Mouse (Mus musculus): ENCODE data around the gene 1110032A03Rik. TPM values are rescaled to one million over a fixed set of nuclear protein-coding genes. Genes with fewer than 3 reads are reported as not detected.

Gene 1110032A03Rik
- total RNA-seq, 2 experiments from 2014 or later, result 47.5 to 69.0 TPM

- DNase-seq (ENCODE audit: low spot score in 2 of 2), result no peak
Measured at GRCm38 (mm10) chr9:50775662-50776126, 374 bp upstream of the 1110032A03Rik start.

- DNase-seq (ENCODE audit: low spot score in 2 of 2), result no peak
Measured at GRCm38 (mm10) chr9:50774026-50774462, 1.3 kb downstream of the 1110032A03Rik start.

DNA sequence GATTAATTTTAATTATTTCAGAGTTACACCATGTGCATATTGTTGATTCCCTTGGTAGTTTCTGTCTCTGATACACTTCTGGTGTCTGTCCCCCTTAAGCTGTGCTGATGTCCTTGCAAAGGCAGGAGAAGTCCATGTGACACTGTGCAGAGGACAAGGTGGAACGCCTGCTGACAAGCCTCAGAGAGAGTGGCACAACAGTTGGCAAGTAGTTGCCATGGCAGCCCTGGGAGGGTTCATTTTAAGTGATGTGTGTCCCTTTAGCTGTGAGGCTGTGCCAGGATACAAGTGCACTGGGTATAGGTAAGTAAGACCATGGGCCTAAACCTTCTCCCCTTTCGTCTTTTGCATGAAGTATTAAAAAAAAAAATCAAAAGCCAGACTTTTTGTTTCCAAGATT, 5.3 kb downstream of the 1110032A03Rik start:
- DNase-seq (ENCODE audit: low spot score in 2 of 2), result no peak

GRCm38 (mm10) chr9:50768107-50769002, 7.0 kb downstream of the 1110032A03Rik start, which contains the start of gene Fdxacb1:
Fdxacb1 (plus strand) TSS chr9:50768236.
- peak; percentile 96 for DNase-seq (ENCODE audit: low spot score in 2 of 2)

DNA sequence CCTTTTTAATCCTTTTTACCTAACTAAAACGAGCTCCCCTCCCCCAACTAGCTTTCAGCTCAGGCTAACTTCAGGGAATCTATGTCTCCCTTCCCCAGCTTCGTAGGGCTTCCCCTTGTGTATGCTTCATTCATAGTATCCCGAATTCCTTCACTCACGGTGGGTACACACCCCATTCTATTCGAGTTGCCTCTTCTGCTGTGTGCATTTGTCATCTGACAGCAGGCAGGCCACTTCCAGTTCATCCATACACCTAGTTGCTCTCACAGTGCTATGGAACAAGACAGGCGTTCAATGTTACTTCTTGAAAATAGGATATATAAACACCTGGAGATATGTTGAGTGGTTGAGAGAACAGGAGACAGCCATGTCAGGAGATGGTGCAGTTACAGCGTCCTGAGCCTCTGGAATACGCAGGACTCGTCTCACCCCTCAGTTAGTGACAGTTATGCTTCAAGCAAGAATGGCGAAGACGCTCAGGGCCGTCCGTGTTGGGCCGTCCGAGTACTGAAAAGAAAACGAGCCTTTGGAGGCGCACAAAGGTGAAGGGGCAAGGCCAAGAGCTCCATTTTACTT, 7.7 kb downstream of the 1110032A03Rik start:
- no peak for DNase-seq (ENCODE audit: low spot score in 2 of 2)

DNA sequence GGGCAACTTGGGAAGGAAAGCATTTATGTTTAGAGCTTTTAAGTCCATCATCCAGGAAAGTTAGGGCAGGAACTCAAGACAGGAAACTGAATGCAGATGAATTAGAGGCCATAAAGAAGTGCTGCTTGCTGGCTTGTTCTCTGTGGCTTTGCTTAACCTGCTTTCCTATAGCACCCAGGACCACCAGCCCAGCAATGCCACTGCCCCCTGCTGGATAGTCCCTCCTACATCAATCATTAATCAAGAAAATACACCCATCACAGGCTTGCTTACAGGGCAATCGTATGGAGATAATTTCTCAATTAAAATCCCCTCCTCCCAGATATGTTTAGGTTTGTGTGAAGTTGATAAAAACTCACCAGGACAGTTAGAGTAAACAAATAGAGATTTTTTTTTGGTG, 12.0 kb downstream of the 1110032A03Rik start:
- no peak for DNase-seq (ENCODE audit: low spot score in 2 of 2)

GRCm38 (mm10) chr9:50761520-50762243, 13.6 kb downstream of the 1110032A03Rik start:
- DNase-seq (ENCODE audit: low spot score in 2 of 2), result no peak

DNA sequence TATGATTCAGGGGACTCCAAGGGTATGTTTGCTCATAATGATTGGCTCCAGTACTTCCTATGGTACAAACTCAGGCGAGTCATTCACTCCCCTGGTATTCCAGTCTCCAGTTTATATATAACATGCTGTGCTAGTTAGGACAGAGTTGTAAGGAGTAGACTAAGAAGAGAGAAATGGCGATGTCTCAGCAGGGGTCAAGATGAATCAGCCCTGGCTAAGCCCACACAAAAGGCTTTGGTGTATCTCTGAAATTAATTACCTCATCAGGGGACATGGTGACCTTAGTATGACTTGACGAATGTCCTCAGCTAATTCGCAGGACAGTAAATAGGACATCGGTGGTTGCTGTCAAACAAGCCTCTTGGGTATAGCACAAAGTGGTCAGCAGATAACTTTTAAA, 18.6 kb downstream of the 1110032A03Rik start:
- no peak for DNase-seq (ENCODE audit: low spot score in 2 of 2)

DNA sequence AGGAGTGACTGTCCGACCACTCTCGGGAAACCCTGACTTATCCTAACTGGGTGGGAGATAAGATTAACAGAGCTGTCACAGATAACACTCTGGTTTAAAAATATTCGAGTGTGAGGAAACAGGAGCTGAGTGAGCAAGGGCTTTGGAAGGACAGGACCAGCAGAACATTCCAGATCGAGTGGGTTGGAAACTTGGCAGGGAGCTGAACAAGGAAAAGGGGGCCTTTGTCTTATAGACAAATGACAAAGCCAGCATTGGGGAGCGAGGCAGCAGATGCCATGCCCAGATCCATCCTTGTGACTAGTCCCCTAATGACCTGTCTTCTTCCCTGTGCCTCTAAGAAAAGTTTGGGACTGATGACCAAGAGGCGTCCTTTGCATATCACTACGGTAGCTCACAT, 21.4 kb downstream of the 1110032A03Rik start:
- no peak for DNase-seq (ENCODE audit: low spot score in 2 of 2)

DNA sequence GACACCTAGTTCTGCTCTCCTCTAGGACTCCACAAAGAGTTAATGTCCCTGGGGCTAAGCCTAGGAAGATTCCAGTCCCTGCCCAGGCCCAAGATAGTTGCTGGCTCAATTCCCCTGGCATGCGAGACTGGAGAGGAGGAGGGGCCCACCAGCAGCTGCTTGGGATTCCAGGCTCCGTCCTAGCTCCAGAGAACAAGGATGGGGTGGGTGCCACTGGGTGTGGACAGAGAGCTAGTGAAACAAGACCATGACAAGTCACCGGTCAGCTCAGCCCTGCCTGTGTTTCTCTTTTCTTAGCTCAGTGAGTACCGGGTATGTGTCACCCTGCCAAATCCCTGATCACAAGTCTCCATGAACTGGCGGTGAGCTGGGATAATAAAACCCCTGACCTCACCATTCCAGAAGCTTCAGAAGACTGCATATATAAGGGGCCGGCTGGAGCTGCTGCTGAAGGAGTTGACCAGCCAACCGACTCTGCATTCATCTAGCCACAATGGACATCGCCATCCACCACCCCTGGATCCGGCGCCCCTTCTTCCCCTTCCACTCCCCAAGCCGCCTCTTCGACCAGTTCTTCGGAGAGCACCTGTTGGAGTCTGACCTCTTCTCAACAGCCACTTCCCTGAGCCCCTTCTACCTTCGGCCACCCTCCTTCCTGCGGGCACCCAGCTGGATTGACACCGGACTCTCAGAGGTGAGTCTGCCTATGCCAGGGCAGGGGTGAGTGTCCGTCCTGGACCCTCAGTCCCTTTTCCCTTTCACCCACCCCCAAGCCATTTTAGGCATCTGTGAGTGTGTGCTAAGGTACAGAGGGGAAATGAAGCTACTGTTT, 22.3 kb downstream of the 1110032A03Rik start:
- no peak for DNase-seq (ENCODE audit: low spot score in 2 of 2)

- DNase-seq (ENCODE audit: low spot score in 2 of 2), result no peak
Measured at GRCm38 (mm10) chr9:50752054-50752602, 23.2 kb downstream of the 1110032A03Rik start, which contains the start of gene Hspb2. Hspb2 (minus strand) TSS chr9:50752354.

GRCm38 (mm10) chr9:50751323-50751722, 24.0 kb downstream of the 1110032A03Rik start, which contains the start of gene Cryab:
Cryab (plus strand) TSS chr9:50751325.
- DNase-seq (ENCODE audit: low spot score in 2 of 2), result no peak

- DNase-seq (ENCODE audit: low spot score in 2 of 2), result no peak
Measured at GRCm38 (mm10) chr9:50750706-50751105, 24.6 kb downstream of the 1110032A03Rik start.

GRCm38 (mm10) chr9:50746214-50746677, 29.1 kb downstream of the 1110032A03Rik start, which contains the start of gene 2310030G06Rik:
2310030G06Rik (minus strand) TSS chr9:50746536.
- no peak for DNase-seq (ENCODE audit: low spot score in 2 of 2)

GRCm38 (mm10) chr9:50745806-50746205, 29.5 kb downstream of the 1110032A03Rik start:
- DNase-seq (ENCODE audit: low spot score in 2 of 2), result no peak

DNA sequence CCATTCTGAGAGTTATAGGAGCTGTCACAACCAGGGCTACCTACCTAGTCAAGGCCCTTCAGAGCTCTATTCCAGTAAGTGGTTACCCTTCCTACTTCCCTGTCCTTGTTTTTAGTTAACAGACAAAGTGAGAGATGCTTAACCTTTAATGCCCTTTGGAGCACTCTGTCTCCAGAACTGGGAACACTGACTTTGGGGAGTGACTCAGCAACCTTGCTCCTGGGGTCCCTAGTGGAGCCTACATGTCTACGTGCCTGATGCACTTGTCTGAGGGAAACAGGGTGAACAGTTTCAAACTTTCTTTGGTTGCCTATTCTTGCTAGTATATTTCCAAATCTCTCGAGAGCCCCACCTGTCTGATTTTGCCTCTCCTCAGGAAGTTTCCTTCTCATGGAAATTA, 32.6 kb downstream of the 1110032A03Rik start:
- no peak for DNase-seq (ENCODE audit: low spot score in 2 of 2)

- DNase-seq (ENCODE audit: low spot score in 2 of 2), result no peak
Measured at GRCm38 (mm10) chr9:50742261-50742660, 33.1 kb downstream of the 1110032A03Rik start.

- DNase-seq (ENCODE audit: low spot score in 2 of 2), result no peak
Measured at GRCm38 (mm10) chr9:50740867-50741784, 34.2 kb downstream of the 1110032A03Rik start.

All from adrenal gland, adult 18-20 months (tissue).